Mouse (Mus musculus) hindbrain, embryonic 10.5 days (tissue): ENCODE data around the gene Os9. TPM values are rescaled to one million over a fixed set of nuclear protein-coding genes. Genes with fewer than 3 reads are reported as not detected.
"Not testable (repeated sequence)": the region's sequence is repeated elsewhere in the genome, so short reads cannot be mapped to it uniquely, and the experiment has no call there.

Experiments used
- DNase-seq: peaks from one replicate; pipeline ENCODE4 v3.0.0-alpha.2; 2017; ENCODE audit warnings: low spot score
- H3K27ac ChIP-seq: fragments of 300-500 bp; sonication (generic); 2 replicates; pipeline ENCODE4 v1.5.1; 2016; ENCODE audit warnings: mild to moderate bottlenecking, moderate library complexity
- H3K27me3 ChIP-seq: fragments of 300-500 bp; sonication (generic); 2 replicates; pipeline ENCODE4 v1.6.1; 2016; ENCODE audit warnings: mild to moderate bottlenecking; ENCODE audit not compliant: poor library complexity, insufficient read depth, severe bottlenecking
- H3K36me3 ChIP-seq: fragments of 300-500 bp; sonication (generic); 2 replicates; pipeline ENCODE4 v1.6.1; 2016; ENCODE audit warnings: mild to moderate bottlenecking, moderate library complexity
- H3K4me1 ChIP-seq: fragments of 300-500 bp; sonication (generic); replicated peaks from 2 replicates; pipeline ENCODE4 v1.6.1; 2016; ENCODE audit warnings: mild to moderate bottlenecking
- H3K4me3 ChIP-seq: fragments of 300-500 bp; sonication (generic); 2 replicates; pipeline ENCODE4 v1.5.1; 2016; ENCODE audit warnings: mild to moderate bottlenecking, moderate library complexity
- H3K9me3 ChIP-seq: fragments of 300-500 bp; sonication (generic); 2 replicates; pipeline ENCODE4 v1.6.1; 2016; ENCODE audit warnings: mild to moderate bottlenecking, moderate library complexity
- WGBS: fragments of 180-500 bp; shearing (Covaris S2); methylation state at CpG from one replicate; pipeline ENCODE4 v1.1.7; 2016; 5-methylcytosine and 5-hydroxymethylcytosine counted together
- polyA plus RNA-seq: library from polyadenylated mRNA; unstranded; fragments of >200 nt; fragmentation: Nextera tagmentation; extraction: Ambion mirVana; gene quantifications from 2 replicates; pipeline ENCODE4 v1.2.1, GENCODE M21; 2016

Os9 gene
- polyA plus RNA-seq, 1 experiment from 2014 or later = 85.5 TPM

DNA sequence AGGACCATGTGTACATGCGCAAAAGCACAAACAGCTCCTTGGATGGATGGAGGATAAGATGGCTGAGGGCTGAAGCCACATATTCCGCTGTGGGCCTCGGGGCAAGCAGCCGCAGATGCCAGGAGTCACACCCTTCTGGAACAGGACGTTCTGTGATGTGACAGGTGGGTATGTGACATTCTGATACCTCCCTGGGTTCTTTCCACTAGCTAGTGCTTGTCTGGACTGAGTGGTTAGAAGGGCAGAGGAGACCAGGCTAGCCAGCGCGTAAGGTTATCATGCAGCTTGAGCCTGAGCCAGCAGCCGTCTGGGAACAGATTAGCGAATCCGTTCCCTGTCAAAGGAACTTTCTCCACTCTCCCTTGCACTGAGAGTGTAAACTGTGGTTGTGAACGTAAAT, 20.0 kb upstream of the Os9 start:
- no peak overlapping the region for H3K4me3 ChIP-seq
- no peaks in the 10 kb centered on the region for H3K27me3 ChIP-seq
- no peaks in the 10 kb centered on the region for H3K9me3 ChIP-seq
- WGBS = 91% methylated on average over 11 of the region's 11 CpGs
- H3K4me1 ChIP-seq = 0 out of 2 replicates have a peak, but pooled peaks cover 5% of the 10 kb centered on the region
- no peak overlapping the region for H3K27ac ChIP-seq
- no peaks in the 10 kb centered on the region for H3K36me3 ChIP-seq
- no peak for DNase-seq

DNA sequence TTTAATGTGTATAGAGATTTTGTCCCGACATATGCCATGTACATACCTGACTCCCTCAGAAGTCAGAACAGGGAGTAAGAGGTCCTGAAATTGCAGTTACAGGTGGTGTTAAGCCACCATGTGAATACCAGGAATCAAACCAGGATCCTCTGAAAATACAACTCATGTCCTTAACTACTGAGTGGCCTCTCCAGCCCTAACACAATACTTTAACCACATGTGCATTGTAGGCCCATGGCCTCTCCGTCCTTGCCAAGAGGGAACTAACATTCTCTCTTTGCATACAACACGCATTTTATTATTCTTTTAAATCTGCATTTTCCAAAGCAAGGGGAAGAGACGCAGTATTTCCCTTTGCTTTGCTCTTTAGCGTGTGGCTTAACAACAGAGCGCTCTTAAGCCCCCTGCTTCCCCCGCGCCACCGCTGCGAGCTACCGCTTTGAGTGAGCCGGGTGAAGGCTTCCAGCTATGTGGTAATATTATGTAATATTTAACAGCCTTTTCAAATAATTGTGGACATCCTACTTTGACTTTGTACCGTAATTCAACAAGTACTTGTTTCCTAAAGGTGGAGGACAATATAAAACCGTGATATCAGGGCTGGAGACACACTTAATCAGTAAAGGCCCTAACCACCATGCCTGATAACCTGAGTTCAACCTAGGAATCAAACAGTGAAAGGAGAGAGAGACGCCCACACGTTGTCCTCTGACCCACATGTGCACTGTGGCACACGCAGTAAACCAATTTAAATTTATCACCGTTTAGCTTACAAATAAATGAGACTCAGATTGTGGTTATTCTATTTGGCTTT, 17.6 kb upstream of the Os9 start:
- H3K36me3 ChIP-seq = no peaks in the 10 kb centered on the region
- no peaks in the 10 kb centered on the region for H3K4me1 ChIP-seq
- no peak for DNase-seq
- no peak overlapping the region for H3K27ac ChIP-seq
- H3K27me3 ChIP-seq = no peaks in the 10 kb centered on the region
- 91% methylated on average over 18 of the region's 18 CpGs for WGBS
- no peak overlapping the region for H3K4me3 ChIP-seq
- no peaks in the 10 kb centered on the region for H3K9me3 ChIP-seq

DNA sequence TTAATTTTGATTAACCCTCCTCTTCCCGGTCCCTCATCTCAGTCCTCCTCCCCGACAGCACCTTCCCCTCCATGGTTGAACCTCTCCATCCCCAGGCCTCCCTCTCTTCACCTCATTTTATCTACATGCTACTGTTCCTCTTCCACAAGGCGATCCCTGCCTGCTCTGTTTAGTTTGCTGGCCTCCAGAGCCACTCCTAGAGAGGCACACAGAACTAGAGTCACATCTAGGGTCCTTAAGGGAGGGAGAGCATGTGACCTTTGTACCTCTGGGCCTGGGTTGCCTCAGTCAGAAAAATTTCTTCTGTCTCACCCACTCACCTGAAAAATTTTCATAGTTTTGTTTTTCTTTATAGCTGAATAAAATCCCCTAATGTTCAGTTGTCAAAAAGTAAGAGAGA, 17.0 kb upstream of the Os9 start:
- Histone ChIP-seq H3K4me1 (no peaks in the 10 kb centered on the region), H3K27ac (no peak overlapping the region), H3K4me3 (no peak overlapping the region), H3K9me3 (no peaks in the 10 kb centered on the region), H3K36me3 (no peaks in the 10 kb centered on the region), H3K27me3 (no peaks in the 10 kb centered on the region)
- no peak for DNase-seq
- 81% methylated on average over 3 of the region's 3 CpGs for WGBS

DNA sequence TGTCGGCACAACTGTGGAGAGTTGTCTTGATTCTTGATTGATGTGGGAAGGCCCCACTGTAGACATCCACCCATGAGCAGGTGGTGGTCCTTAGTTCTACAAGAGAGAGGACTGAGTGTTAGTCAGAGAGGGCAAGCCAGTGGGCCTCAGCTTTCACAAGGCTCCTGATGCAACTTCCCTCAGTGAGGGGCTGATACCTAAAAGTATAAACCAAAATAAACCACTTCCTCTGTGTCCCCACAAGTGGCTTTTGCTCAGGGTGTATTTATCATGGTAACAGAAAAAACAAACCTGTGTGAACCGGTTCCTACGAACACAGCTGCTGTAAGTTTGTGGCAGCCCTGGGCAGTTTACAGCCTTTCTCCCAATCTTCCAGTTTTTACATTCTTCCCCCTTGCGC, 15.6 kb upstream of the Os9 start:
- Histone ChIP-seq H3K36me3 (no peaks in the 10 kb centered on the region), H3K4me1 (no peaks in the 10 kb centered on the region), H3K27me3 (no peaks in the 10 kb centered on the region), H3K27ac (no peak overlapping the region), H3K4me3 (no peak overlapping the region), H3K9me3 (no peaks in the 10 kb centered on the region)
- 89% methylated on average over 4 of the region's 4 CpGs for WGBS
- DNase-seq = no peak

DNA sequence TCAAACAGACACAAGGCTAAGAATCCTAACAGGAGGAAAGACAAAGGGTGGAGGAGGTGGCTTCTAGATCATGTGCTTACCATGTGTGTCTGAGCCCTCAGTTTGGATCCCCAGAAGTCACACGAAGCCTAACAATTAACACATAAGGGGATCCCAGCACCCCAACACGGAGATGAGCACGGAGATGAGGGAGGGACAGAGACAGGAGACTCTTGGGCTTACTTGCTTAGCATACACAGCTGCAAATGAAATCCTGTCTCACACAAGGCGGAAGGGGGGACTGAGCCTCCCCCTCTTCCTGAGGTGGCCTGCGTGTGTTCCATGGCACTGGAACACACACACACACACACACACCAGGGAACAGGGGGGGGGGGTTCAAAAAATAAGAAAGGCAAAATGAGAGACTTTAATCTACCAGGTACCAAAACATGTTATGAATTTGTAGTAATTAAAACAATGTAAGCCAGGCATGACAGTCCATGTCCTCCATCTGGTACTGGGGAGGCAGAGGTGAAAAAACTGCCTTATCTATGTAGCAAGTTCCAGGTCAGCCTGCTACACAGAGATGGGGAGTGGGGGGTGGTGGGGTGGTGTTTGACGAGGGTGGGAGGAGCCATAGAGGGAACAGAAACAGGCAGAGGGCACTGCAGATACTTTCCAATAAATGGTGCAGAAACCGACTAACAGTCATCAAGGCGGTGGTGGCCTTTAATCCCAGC, 14.3 kb upstream of the Os9 start:
- Histone ChIP-seq H3K27ac (no peak overlapping the region), H3K9me3 (no peaks in the 10 kb centered on the region), H3K36me3 (no peaks in the 10 kb centered on the region), H3K27me3 (no peaks in the 10 kb centered on the region), H3K4me3 (no peak overlapping the region), H3K4me1 (no peaks in the 10 kb centered on the region)
- no peak for DNase-seq
- 56% methylated on average over 8 of the region's 8 CpGs for WGBS

DNA sequence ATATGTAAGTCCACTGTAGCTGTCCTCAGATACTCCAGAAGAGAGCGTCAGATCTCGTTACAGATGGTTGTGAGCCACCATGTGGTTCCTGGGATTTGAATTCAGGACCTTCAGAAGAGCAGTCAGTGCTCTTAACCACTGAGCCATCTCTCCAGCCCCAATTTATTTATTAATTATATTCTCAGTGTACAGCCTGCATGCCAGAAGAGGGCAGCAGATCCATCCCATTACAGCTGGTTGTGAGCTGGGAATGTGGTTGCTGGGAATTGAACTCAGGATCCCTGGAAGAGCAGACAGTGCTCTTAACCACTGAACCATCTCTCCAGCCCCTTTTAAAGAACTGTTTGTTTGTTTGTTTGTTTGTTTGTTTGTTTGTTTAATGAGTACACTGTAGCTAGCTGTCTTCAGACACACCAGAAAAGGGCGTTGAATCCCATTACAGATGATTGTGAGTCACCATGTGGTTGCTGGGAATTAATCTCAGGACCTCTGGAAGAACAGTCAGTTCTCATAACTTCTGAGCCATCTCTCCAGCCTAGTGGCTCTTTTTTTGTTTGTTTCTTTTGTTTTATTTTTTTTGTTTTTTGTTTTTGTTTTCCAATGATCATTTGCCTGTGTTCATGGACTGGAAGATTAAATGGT, 13.6 kb upstream of the Os9 start:
- H3K27me3 ChIP-seq, H3K27ac ChIP-seq, H3K36me3 ChIP-seq, H3K4me3 ChIP-seq, H3K4me1 ChIP-seq, H3K9me3 ChIP-seq, DNase-seq: not testable (repeated sequence)
- 89% methylated on average over 3 of the region's 3 CpGs for WGBS

DNA sequence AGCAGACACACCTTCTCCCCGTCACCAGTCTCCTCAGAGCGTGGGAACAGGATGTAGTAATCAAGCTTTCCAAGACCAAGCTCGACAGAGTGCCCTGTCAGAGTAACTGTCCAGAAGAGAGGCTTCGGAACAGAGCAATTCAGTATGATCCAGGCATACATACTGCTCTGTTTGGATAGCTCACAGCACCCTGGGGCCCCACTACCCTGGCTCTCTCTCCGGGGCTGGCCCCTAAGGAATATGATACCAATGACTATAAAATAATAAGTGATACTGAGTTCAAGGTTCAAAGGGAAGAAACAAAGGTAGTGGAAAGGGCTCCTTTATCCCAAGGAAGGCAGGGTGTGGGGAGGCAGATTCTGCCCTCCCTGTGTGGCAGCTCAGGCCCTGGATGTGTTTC, 11.5 kb upstream of the Os9 start:
- 72% methylated on average over 5 of the region's 5 CpGs for WGBS
- Histone ChIP-seq H3K9me3 (no peaks in the 10 kb centered on the region), H3K27me3 (no peaks in the 10 kb centered on the region), H3K4me1 (no peaks in the 10 kb centered on the region), H3K27ac (no peak overlapping the region), H3K4me3 (no peak overlapping the region), H3K36me3 (no peaks in the 10 kb centered on the region)
- no peak for DNase-seq

DNA sequence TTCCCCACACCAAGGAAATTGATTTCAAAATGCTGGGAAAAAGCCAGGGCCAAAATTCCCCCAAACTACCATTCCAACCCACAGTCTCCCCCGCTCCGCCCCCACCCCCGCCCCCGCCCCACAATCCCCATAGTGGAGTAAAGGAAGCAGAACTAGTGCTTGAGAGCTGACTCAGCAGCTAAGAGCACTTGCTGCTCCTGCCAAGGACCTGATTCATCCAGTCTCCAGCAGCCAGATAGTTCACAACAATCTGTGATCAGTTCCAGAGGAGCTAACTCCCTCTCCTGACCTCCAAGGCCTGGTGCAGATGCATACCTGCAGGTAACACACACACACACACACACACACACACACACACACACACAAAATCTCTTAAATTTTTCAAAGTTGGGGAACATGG, 8.5 kb upstream of the Os9 start:
- H3K4me1 ChIP-seq = no peaks in the 10 kb centered on the region
- H3K9me3 ChIP-seq = no peaks in the 10 kb centered on the region
- DNase-seq = no peak
- no peaks in the 10 kb centered on the region for H3K36me3 ChIP-seq
- H3K4me3 ChIP-seq = no peak overlapping the region
- H3K27ac ChIP-seq = no peak overlapping the region
- H3K27me3 ChIP-seq = no peaks in the 10 kb centered on the region
- 73% methylated on average over 4 of the region's 4 CpGs for WGBS

DNA sequence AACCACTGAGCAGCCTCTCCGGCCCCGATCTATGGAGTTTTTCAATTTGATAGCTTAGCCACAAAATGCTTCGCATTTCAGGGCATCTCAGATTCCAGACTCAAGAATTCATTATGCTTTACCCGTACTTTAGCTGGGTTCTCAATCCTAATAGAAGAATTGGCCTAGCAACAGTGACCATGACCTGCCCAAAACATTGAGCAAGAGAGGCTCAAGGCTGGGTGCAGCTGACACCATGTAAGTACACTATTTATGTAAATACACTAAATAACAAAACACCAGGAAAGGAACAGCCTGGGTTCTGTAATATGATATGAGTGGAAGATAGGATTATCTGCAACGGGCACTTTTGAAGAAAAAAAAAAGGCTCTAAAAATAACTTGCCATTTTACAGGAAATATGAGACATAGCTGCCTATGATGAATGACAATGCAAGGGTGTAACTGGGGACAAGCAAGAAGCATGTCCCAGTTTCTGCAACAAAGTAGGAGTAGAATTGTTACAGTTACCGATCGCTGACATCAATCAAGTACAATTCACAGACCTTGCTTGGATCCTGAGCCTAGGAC, 6.9 kb upstream of the Os9 start:
- H3K27ac ChIP-seq = no peak overlapping the region
- H3K4me3 ChIP-seq = no peak overlapping the region
- 91% methylated on average over 7 of the region's 7 CpGs for WGBS

DNA sequence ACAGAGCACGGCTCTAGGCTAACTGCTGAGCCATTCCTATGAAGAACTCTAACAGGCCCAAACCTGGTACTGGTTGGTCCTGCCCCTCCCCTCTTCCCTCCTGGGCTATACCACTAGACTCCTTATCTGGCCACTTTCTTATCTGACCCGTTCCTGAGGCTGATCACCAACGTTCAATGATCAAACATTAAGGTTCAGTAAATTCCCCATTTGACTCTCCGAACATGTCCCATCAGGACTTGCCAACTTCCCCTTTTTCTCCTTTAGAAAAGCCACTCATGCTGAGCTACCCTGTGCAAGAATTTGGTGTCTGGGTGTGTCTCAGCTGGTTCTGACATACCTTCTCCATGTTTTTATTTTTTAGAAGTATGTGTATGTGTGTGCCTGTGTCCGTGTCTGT, 5.6 kb upstream of the Os9 start:
- DNase-seq = no peak
- 88% methylated on average over 5 of the region's 5 CpGs for WGBS
- Histone ChIP-seq H3K27me3 (no peaks in the 10 kb centered on the region), H3K4me3 (no peak overlapping the region), H3K9me3 (no peaks in the 10 kb centered on the region), H3K36me3 (no peaks in the 10 kb centered on the region), H3K4me1 (peaks cover 18% of the 10 kb centered on the region), H3K27ac (no peak overlapping the region)

More for the DNA sequence above, 6.9 kb upstream of the Os9 start:
- no peaks in the 10 kb centered on the region for H3K27me3 ChIP-seq
- no peak for DNase-seq
- peaks cover 7% of the 10 kb centered on the region for H3K4me1 ChIP-seq
- H3K9me3 ChIP-seq = no peaks in the 10 kb centered on the region
- no peaks in the 10 kb centered on the region for H3K36me3 ChIP-seq

DNA sequence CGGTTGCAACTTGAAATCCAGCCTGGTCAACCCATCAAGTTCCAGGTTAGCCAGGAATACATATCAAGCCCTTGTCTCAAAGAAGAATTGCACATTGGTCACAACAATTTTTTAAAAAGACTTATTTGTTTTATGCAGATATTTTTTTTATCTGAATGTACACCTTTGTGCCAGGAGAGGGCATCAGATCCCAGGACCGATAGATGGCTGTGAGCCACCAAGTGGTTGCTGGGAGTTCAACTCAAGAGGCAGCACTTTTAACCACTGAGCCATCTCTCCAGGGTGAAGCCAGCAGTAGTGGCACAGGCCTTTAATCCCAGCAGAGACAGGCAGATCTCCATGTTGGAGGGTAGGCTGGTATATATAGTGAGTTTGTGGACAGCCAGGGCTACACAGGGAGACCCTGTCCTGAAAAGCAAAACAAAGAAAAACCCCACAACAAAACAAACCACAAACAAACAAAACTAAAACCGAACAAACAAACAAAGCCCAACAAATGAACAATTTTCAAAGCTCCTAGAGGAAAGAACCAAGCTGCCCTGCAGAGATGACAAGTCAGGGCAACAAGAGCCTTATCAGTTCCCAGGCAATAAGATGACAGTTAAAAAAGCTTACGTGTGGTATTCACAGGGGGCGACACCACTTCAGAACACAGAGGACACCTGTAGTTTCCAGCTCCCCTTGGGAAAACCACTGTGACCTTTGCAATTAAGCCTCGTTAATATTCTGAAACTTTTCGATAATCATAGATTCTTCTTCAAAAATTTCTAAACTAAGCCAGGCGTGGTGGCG, 4.5 kb upstream of the Os9 start:
- Histone ChIP-seq H3K9me3 (no peaks in the 10 kb centered on the region), H3K4me1 (peaks cover 21% of the 10 kb centered on the region), H3K4me3 (no peak overlapping the region), H3K27me3 (no peaks in the 10 kb centered on the region), H3K27ac (no peak overlapping the region), H3K36me3 (no peaks in the 10 kb centered on the region)
- DNase-seq = peak; percentile 23
- 76% methylated on average over 9 of the region's 9 CpGs for WGBS

DNA sequence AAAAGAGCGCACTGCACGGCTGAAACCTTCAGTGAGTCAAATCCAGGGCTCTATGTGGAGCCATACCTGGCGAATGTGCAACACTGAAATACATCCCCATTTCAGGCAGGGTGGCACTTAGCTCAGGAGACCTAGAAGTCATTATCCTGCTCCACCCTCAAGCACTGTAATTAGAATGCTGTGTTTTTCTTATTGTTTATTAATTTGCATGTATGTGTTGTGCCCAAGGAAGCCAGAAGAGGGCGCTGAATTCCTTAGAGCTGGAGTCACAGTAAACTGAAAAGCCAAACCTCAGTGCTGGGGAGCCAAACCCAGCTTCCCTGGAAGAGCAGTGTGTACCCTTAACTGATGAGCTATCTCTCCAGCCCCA, 2.5 kb upstream of the Os9 start:
- H3K27ac ChIP-seq = peak overlapping the region; percentile 60
- peak overlapping the region; percentile 44 for H3K4me3 ChIP-seq
- no peaks in the 10 kb centered on the region for H3K9me3 ChIP-seq
- peaks cover 30% of the 10 kb centered on the region for H3K4me1 ChIP-seq
- peak; percentile 62 for DNase-seq
- no peaks in the 10 kb centered on the region for H3K27me3 ChIP-seq
- peaks cover 13% of the 10 kb centered on the region for H3K36me3 ChIP-seq
- WGBS = 10% methylated on average over 4 of the region's 4 CpGs
